Mouse (Mus musculus): ENCODE data around the gene Impg1.
"Not testable (repeated sequence)": the region's sequence is repeated elsewhere in the genome, so short reads cannot be mapped to it uniquely, and the experiment has no call there.

Impg1 gene

GRCm38 (mm10) chr9:80342520-80342919 is 122.8 kb downstream of the Impg1 start:
- DNase-seq, result no peak

GRCm38 (mm10) chr9:80341756-80342155 is 123.5 kb downstream of the Impg1 start:
- DNase-seq, result no peak

GRCm38 (mm10) chr9:80340927-80341326 is 124.4 kb downstream of the Impg1 start:
- no peak for DNase-seq

GRCm38 (mm10) chr9:80338026-80338425 is 127.3 kb downstream of the Impg1 start:
- DNase-seq, result no peak

- no peak for DNase-seq
These were observed 129.5 kb downstream of the Impg1 start for GRCm38 (mm10) chr9:80335660-80336357.

GRCm38 (mm10) chr9:80333998-80334605 is 131.2 kb downstream of the Impg1 start:
- peak; percentile 13 for DNase-seq

GRCm38 (mm10) chr9:80333466-80333865 is 131.8 kb downstream of the Impg1 start:
- DNase-seq, result no peak

GRCm38 (mm10) chr9:80332153-80332552 is 133.1 kb downstream of the Impg1 start:
- DNase-seq, result peak; percentile 53

GRCm38 (mm10) chr9:80321051-80321887 is 144.0 kb downstream of the Impg1 start:
- DNase-seq, result not testable (repeated sequence)

- DNase-seq, result no peak
These were observed 147.3 kb downstream of the Impg1 start for GRCm38 (mm10) chr9:80318027-80318426.

- DNase-seq, result no peak
These were observed 149.4 kb downstream of the Impg1 start for GRCm38 (mm10) chr9:80315922-80316321.

- DNase-seq, result no peak
These were observed 151.7 kb downstream of the Impg1 start for GRCm38 (mm10) chr9:80313610-80314009.

- DNase-seq, result no peak
These were observed 157.7 kb downstream of the Impg1 start for GRCm38 (mm10) chr9:80307629-80308028.

GRCm38 (mm10) chr9:80306853-80307252 is 158.4 kb downstream of the Impg1 start:
- DNase-seq, result no peak

- no peak for DNase-seq
These were observed 158.9 kb downstream of the Impg1 start for GRCm38 (mm10) chr9:80306390-80306789.

GRCm38 (mm10) chr9:80303518-80303917 is 161.8 kb downstream of the Impg1 start:
- DNase-seq, result peak; percentile 44

- no peak for DNase-seq
These were observed 166.2 kb downstream of the Impg1 start for GRCm38 (mm10) chr9:80299031-80299430.

GRCm38 (mm10) chr9:80296086-80296485 is 169.2 kb downstream of the Impg1 start:
- no peak for DNase-seq

- no peak for DNase-seq
These were observed 172.2 kb downstream of the Impg1 start for GRCm38 (mm10) chr9:80293056-80293584.

GRCm38 (mm10) chr9:80286845-80287244 is 178.4 kb downstream of the Impg1 start:
- DNase-seq, result no peak

- no peak for DNase-seq
These were observed 180.6 kb downstream of the Impg1 start for GRCm38 (mm10) chr9:80284539-80285174.

GRCm38 (mm10) chr9:80282426-80282825 is 182.9 kb downstream of the Impg1 start:
- DNase-seq, result no peak

GRCm38 (mm10) chr9:80280724-80281123 is 184.6 kb downstream of the Impg1 start:
- no peak for DNase-seq

Measured in lung, postnatal 10 days (tissue).